Mouse (Mus musculus) lung, embryonic 14.5 days (tissue): Measurements from ENCODE around the gene Katnb1. TPM values are rescaled to one million over a fixed set of nuclear protein-coding genes. Genes with fewer than 3 reads are reported as not detected.

Experiments
- ATAC-seq: fragments of 200-750 bp; cut with Nextera tagmentation; 2 replicates; pipeline ENCODE4 v1.8.0; 2017; ENCODE audit warnings: mild to moderate bottlenecking, moderate TSS enrichment, moderate library complexity; ENCODE audit not compliant: insufficient read depth
- DNase-seq: peaks from one replicate; pipeline ENCODE4 v3.0.0-alpha.2; 2015
- H3K27ac ChIP-seq: fragments of 300-500 bp; sonication (generic); 2 replicates; pipeline ENCODE4 v1.5.1; 2014; ENCODE audit warnings: low read depth, mild to moderate bottlenecking, moderate library complexity
- H3K27me3 ChIP-seq: fragments of 300-500 bp; sonication (generic); 2 replicates; pipeline ENCODE4 v1.6.1; 2014; ENCODE audit warnings: low read length, control low read depth; ENCODE audit not compliant: insufficient read depth
- H3K36me3 ChIP-seq: fragments of 300-500 bp; sonication (generic); 2 replicates; pipeline ENCODE4 v1.6.1; 2014; ENCODE audit warnings: control low read depth; ENCODE audit not compliant: insufficient read depth
- H3K4me1 ChIP-seq: fragments of 300-500 bp; sonication (generic); 2 replicates; pipeline ENCODE4 v1.6.1; 2014; ENCODE audit warnings: antibody characterized with exemption, control low read depth; ENCODE audit not compliant: insufficient read depth
- H3K4me2 ChIP-seq: fragments of 300-500 bp; sonication (generic); 2 replicates; pipeline ENCODE4 v1.6.1; 2014; ENCODE audit warnings: mild to moderate bottlenecking
- H3K4me3 ChIP-seq: fragments of 300-500 bp; sonication (generic); 2 replicates; pipeline ENCODE4 v1.5.1; 2014; ENCODE audit warnings: low read depth, low read length
- H3K9ac ChIP-seq: fragments of 300-500 bp; sonication (generic); 2 replicates; pipeline ENCODE4 v1.6.1; 2014
- H3K9me3 ChIP-seq: fragments of 300-500 bp; sonication (generic); 2 replicates; pipeline ENCODE4 v1.6.1; 2016; ENCODE audit warnings: low read depth, low read length, control low read depth
- CTCF ChIP-seq: IDR thresholded peaks from 2 replicates; pipeline ENCODE4 v1.5.1; 2016; ENCODE audit warnings: antibody characterized with exemption, low read depth
- WGBS: fragments of 180-500 bp; shearing (Covaris S2); extraction: QIAGEN DNeasy Blood & Tissue Kit; methylation state at CpG from one replicate; pipeline ENCODE4 v1.1.7; 2014; 5-methylcytosine and 5-hydroxymethylcytosine counted together
- polyA plus RNA-seq: library from polyadenylated mRNA; unstranded; fragments of >200 nt; fragmentation: Nextera tagmentation; extraction: Ambion mirVana; gene quantifications from 2 replicates; pipeline ENCODE4 v1.2.1, GENCODE M21; 2014

Gene Katnb1
- polyA plus RNA-seq, 1 experiment from 2014 or later: 23.1 TPM

- ATAC-seq (no peak), DNase-seq (no peak)
- no peak for TF ChIP-seq CTCF
- Histone ChIP-seq H3K27me3 (no peaks in the 10 kb centered on the region; the same call in 1 of the 2 replicates), H3K9ac (no peak overlapping the region), H3K36me3 (peaks cover 23% of the 10 kb centered on the region; the same call in 1 of the 2 replicates), H3K9me3 (no peaks in the 10 kb centered on the region), H3K4me2 (no peak overlapping the region), H3K27ac (no peak overlapping the region), H3K4me3 (no peak overlapping the region), H3K4me1 (no peaks in the 10 kb centered on the region)
- 67% methylated on average over 5 of the region's 5 CpGs for WGBS
These were observed 51.0 kb downstream of the Katnb1 start for GRCm38 (mm10) chr8:95131983-95132382.

DNA sequence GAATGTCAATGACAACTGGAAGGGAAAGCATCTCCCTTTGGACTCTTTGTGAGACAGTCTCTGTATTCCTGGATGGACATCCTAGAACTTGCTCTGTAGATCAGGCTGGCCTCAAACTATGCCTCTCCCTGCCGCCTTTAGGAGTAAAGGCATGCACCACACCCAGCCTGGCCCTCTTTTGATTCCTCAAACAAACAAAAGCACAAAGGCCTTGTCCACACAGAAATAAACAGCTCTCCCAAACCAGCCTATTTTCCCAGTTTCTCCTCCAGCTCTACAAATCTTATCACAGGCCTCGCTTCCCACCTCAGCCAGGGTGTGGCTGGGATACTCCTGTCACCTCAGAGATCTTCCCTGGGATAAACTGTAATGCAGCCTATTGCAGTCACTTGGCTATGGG, 53.2 kb downstream of the Katnb1 start:
- no peaks in the 10 kb centered on the region; the same call in 1 of the 2 replicates for H3K27me3 ChIP-seq
- H3K4me1 ChIP-seq: peaks cover 7% of the 10 kb centered on the region; the same call in 1 of the 2 replicates
- H3K9me3 ChIP-seq: no peaks in the 10 kb centered on the region
- ATAC-seq (no peak), DNase-seq (no peak)
- WGBS: 86% methylated on average over 2 of the region's 2 CpGs
- no peak overlapping the region for H3K9ac ChIP-seq
- H3K27ac ChIP-seq: no peak overlapping the region
- H3K4me3 ChIP-seq: no peak overlapping the region
- H3K36me3 ChIP-seq: peaks cover 13% of the 10 kb centered on the region; the same call in 1 of the 2 replicates
- H3K4me2 ChIP-seq: no peak overlapping the region
- TF ChIP-seq CTCF: no peak

GRCm38 (mm10) chr8:95135242-95135641, 54.3 kb downstream of the Katnb1 start:
- no peak overlapping the region for H3K27ac ChIP-seq
- ATAC-seq: no peak

GRCm38 (mm10) chr8:95136218-95136617, 55.2 kb downstream of the Katnb1 start:
- no peak overlapping the region for H3K4me2 ChIP-seq
- 73% methylated on average over 3 of the region's 3 CpGs for WGBS
- peaks cover 11% of the 10 kb centered on the region; the same call in 1 of the 2 replicates for H3K4me1 ChIP-seq
- no peaks in the 10 kb centered on the region; the same call in 1 of the 2 replicates for H3K27me3 ChIP-seq
- H3K27ac ChIP-seq: no peak overlapping the region
- H3K9me3 ChIP-seq: no peaks in the 10 kb centered on the region
- TF ChIP-seq CTCF: no peak
- H3K9ac ChIP-seq: no peak overlapping the region
- H3K36me3 ChIP-seq: peaks cover 13% of the 10 kb centered on the region; the same call in 1 of the 2 replicates
- H3K4me3 ChIP-seq: no peak overlapping the region
- no peak for ATAC-seq
- no peak for DNase-seq

More at GRCm38 (mm10) chr8:95135242-95135641, 54.3 kb downstream of the Katnb1 start:
- Histone ChIP-seq H3K4me1 (peaks cover 7% of the 10 kb centered on the region; the same call in 1 of the 2 replicates), H3K4me2 (no peak overlapping the region), H3K4me3 (no peak overlapping the region), H3K36me3 (peaks cover 13% of the 10 kb centered on the region; the same call in 1 of the 2 replicates), H3K9me3 (no peaks in the 10 kb centered on the region), H3K9ac (no peak overlapping the region), H3K27me3 (no peaks in the 10 kb centered on the region; the same call in 1 of the 2 replicates)
- WGBS: 46% methylated on average over 3 of the region's 3 CpGs
- DNase-seq: no peak
- TF ChIP-seq CTCF: peak; percentile 31; the same call in 1 of the 2 replicates

GRCm38 (mm10) chr8:95137201-95137600, 56.2 kb downstream of the Katnb1 start:
- no peak for TF ChIP-seq CTCF
- DNase-seq (no peak), ATAC-seq (no peak)
- 0 out of 2 replicates have a peak overlapping the region, but pooled peaks have one; percentile 13 for H3K9ac ChIP-seq
- peaks cover 11% of the 10 kb centered on the region; the same call in 1 of the 2 replicates for H3K4me1 ChIP-seq
- H3K27me3 ChIP-seq: no peaks in the 10 kb centered on the region; the same call in 1 of the 2 replicates
- peaks cover 13% of the 10 kb centered on the region; the same call in 1 of the 2 replicates for H3K36me3 ChIP-seq
- WGBS: 40% methylated on average over 12 of the region's 12 CpGs
- peak overlapping the region; percentile 62 for H3K4me2 ChIP-seq
- H3K27ac ChIP-seq: no peak overlapping the region
- H3K4me3 ChIP-seq: peak overlapping the region; percentile 29
- H3K9me3 ChIP-seq: no peaks in the 10 kb centered on the region

GRCm38 (mm10) chr8:95137641-95138098, 56.7 kb downstream of the Katnb1 start:
- Histone ChIP-seq H3K4me1 (peaks cover 12% of the 10 kb centered on the region), H3K9ac (peak overlapping the region; percentile 34), H3K9me3 (no peaks in the 10 kb centered on the region), H3K4me2 (peak overlapping the region; percentile 62), H3K36me3 (peaks cover 11% of the 10 kb centered on the region; the same call in 1 of the 2 replicates), H3K4me3 (peak overlapping the region; percentile 29), H3K27me3 (no peaks in the 10 kb centered on the region; the same call in 1 of the 2 replicates), H3K27ac (peak overlapping the region; percentile 60; the same call in 1 of the 2 replicates)
- ATAC-seq: peak; percentile 59
- peak; percentile 67 for DNase-seq
- no peak for TF ChIP-seq CTCF
- WGBS: 5% methylated on average over 28 of the region's 28 CpGs

DNA sequence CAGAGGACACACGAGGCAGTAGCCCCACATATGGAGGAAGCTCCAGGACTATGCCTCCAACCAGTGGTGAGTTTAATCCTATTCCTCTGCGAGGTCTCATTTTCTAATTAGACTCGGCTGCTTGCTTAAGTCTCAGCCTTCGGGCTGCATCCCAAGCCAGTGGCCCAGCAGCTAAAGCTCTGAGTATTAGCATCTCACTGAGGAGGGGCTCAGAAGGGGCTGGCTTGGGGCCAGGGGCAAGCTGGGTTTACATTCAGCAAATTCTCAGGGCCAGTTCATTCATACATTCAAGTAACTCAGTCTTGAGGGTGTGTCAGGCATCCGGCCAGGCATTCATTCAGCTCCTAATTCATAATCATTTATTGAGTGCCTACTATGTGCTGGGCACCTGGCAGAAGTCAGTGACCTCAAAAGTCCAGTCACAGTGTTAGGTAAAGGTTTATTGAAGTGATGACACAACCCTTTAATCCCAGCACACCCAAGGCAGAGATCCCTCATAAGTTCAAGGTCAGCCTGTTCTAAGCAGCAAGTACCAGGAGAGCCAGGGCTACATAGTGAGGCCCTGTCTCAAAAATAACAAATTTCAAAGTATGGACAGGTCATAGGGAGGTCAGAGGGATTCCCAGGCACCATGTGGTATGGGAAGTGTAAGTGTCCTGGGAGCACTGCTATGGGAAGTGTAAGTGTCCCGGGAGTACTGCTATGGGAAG, 57.5 kb downstream of the Katnb1 start:
- Histone ChIP-seq H3K27me3 (no peaks in the 10 kb centered on the region; the same call in 1 of the 2 replicates), H3K4me2 (peak overlapping the region; percentile 62), H3K4me3 (peak overlapping the region; percentile 29; the same call in 1 of the 2 replicates), H3K9me3 (no peaks in the 10 kb centered on the region), H3K36me3 (peaks cover 10% of the 10 kb centered on the region; the same call in 1 of the 2 replicates), H3K27ac (peak overlapping the region; percentile 60; the same call in 1 of the 2 replicates), H3K9ac (peak overlapping the region; percentile 34; the same call in 1 of the 2 replicates), H3K4me1 (peaks cover 20% of the 10 kb centered on the region)
- peak; percentile 86 for DNase-seq
- WGBS: 19% methylated on average over 6 of the region's 6 CpGs
- ATAC-seq: peak; percentile 7; the same call in 1 of the 2 replicates
- TF ChIP-seq CTCF: no peak
